Mouse (Mus musculus) G1E (cell line): ENCODE measurements around the gene Dnajc10.

Experiments
- CTCF ChIP-seq: IDR thresholded peaks from 2 replicates; pipeline ENCODE4 v1.5.1; 2012; ENCODE audit warnings: low read depth, low read length, inconsistent platforms, mixed read lengths
- GATA1 ChIP-seq: IDR thresholded peaks from 2 replicates; pipeline ENCODE4 v1.6.1; 2012; ENCODE audit warnings: borderline replicate concordance, low read length, inconsistent platforms, mixed read lengths
- POLR2AphosphoS5 ChIP-seq: IDR thresholded peaks from 2 replicates; pipeline ENCODE4 v1.6.1; 2012; ENCODE audit warnings: low read depth, low read length, inconsistent platforms; ENCODE audit not compliant: insufficient replicate concordance
- TAL1 ChIP-seq: conservative IDR thresholded peaks from 2 replicates; pipeline ENCODE4 v1.6.1; 2012; ENCODE audit warnings: low read depth, low read length, inconsistent platforms, mixed read lengths

DNA sequence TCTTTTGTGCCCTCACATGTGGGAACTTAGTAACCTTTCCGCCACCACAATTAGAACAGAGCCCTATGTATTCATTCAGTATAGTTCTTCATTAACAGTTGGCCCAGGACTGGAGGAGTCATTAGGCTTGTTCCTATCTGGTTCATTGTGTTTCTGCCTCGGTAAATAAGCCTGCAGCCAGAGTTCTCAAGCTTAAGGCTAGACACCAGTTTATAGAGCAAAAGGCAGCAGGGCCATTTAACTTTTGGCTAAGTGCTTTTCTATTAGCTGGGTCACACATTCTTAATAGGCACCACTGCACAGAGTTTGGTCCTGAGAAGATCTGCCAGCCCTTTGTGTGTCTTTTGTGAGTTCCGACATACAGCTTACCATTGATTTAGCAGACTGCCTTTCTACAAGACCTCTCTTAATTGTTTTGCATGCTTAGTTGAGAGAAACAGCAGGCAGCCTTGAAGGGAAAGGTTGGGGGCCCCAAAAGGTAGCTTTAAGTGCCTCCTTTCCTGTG, 83.4 kb downstream of the Dnajc10 start:
- TF ChIP-seq GATA1 (no peak), CTCF (no peak), POLR2AphosphoS5 (no peak), TAL1 (no peak)
